Mouse (Mus musculus) left cerebral cortex, adult 11 months (tissue): ENCODE data around the gene Zfp661.
A peak's percentile ranks its signal among the peaks of the same experiment; 100 is the strongest.
"Not testable (repeated sequence)": the region's sequence is repeated elsewhere in the genome, so short reads cannot be mapped to it uniquely, and the experiment has no call there.

Source experiments
- DNase-seq: peaks from one replicate; pipeline ENCODE4 v3.0.0; 2022; ENCODE audit warnings: low spot score

Gene Zfp661

GRCm38 (mm10) chr2:127586694-127587513 lies at the start of gene Zfp661, which contains the start of gene Mrps5:
TSS of gene Zfp661 (minus strand) at chr2:127587094.
TSS of gene Mrps5 (plus strand) at chr2:127587222.
- peak; percentile 71 for DNase-seq

GRCm38 (mm10) chr2:127635581-127635980 lies 48.7 kb upstream of the Zfp661 start:
- no peak for DNase-seq

GRCm38 (mm10) chr2:127632601-127633000 lies 45.7 kb upstream of the Zfp661 start:
- no peak for DNase-seq

GRCm38 (mm10) chr2:127627990-127628570 lies 41.2 kb upstream of the Zfp661 start:
- peak; percentile 13 for DNase-seq

- DNase-seq, result peak; percentile 45
Measured at GRCm38 (mm10) chr2:127627354-127627753, 40.5 kb upstream of the Zfp661 start.

- no peak for DNase-seq
Measured at GRCm38 (mm10) chr2:127625659-127626058, 38.8 kb upstream of the Zfp661 start.

- no peak for DNase-seq
Measured at GRCm38 (mm10) chr2:127624786-127625185, 37.9 kb upstream of the Zfp661 start.

GRCm38 (mm10) chr2:127622065-127622464 lies 35.2 kb upstream of the Zfp661 start:
- DNase-seq, result no peak

- no peak for DNase-seq
Measured at GRCm38 (mm10) chr2:127619311-127619710, 32.4 kb upstream of the Zfp661 start.

- peak; percentile 38 for DNase-seq
Measured at GRCm38 (mm10) chr2:127612288-127612687, 25.4 kb upstream of the Zfp661 start.

- no peak for DNase-seq
Measured at GRCm38 (mm10) chr2:127611386-127611785, 24.5 kb upstream of the Zfp661 start.

- DNase-seq, result no peak
Measured at GRCm38 (mm10) chr2:127608986-127609385, 22.1 kb upstream of the Zfp661 start.

- DNase-seq, result peak; percentile 58
Measured at GRCm38 (mm10) chr2:127608234-127608633, 21.3 kb upstream of the Zfp661 start.

- DNase-seq, result no peak
Measured at GRCm38 (mm10) chr2:127605203-127605602, 18.3 kb upstream of the Zfp661 start.

GRCm38 (mm10) chr2:127603383-127603782 lies 16.5 kb upstream of the Zfp661 start:
- not testable (repeated sequence) for DNase-seq

GRCm38 (mm10) chr2:127590840-127591239 lies 3.9 kb upstream of the Zfp661 start:
- DNase-seq, result no peak

GRCm38 (mm10) chr2:127590204-127590603 lies 3.3 kb upstream of the Zfp661 start:
- DNase-seq, result no peak

- no peak for DNase-seq
Measured at GRCm38 (mm10) chr2:127588897-127589296, 2.0 kb upstream of the Zfp661 start.

GRCm38 (mm10) chr2:127587514-127587844 lies 585 bp upstream of the Zfp661 start:
- no peak for DNase-seq

- DNase-seq, result peak; percentile 92
Measured at GRCm38 (mm10) chr2:127584436-127584858, 2.4 kb downstream of the Zfp661 start.

GRCm38 (mm10) chr2:127573322-127573721 lies 13.6 kb downstream of the Zfp661 start:
- no peak for DNase-seq

GRCm38 (mm10) chr2:127559070-127559966 lies 27.6 kb downstream of the Zfp661 start:
- peak; percentile 91 for DNase-seq
